Mouse (Mus musculus) liver, adult 2 months (tissue): Measurements from ENCODE around the gene Ptpn7.

Experiments
- CTCF ChIP-seq: fragments of 200-500 bp; IDR thresholded peaks from 2 replicates; pipeline ENCODE4 v1.5.1; 2011; ENCODE audit warnings: low read depth, low read length, control low read depth
- POLR2A ChIP-seq: fragments of 200-500 bp; IDR thresholded peaks from 2 replicates; pipeline ENCODE4 v1.6.1; 2011; ENCODE audit warnings: low read length, control low read depth; ENCODE audit not compliant: insufficient read depth; ENCODE audit errors: extremely low read depth

DNA sequence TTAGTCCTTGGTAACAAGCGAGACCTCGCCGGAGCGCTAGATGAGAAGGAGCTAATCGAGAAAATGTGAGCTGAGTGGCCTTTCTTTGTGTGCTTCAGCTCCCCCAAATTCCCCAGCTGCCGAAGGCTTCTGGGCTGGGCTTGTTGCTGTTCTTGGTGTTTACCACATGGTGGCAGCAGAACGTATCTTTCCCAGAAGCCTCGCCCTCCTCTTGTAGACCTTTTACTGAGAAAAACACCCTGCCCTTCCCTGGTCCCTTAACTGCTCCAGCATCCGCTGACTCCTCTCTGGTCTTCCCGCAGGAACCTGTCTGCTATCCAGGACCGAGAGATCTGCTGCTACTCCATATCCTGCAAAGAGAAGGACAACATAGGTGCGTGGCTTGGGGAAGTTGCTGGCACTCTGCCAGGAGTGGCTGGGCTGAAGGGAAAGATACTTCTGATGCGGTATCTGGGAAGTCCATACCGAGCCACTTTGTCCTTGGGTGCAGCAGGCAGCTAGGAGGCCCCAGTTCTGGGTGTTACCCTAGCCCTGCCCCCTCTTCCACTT is 22.0 kb downstream of the Ptpn7 start:
- TF ChIP-seq POLR2A (no peak), CTCF (peak; percentile 82)
